Mouse (Mus musculus) kidney, adult 2 months (tissue): Measurements from ENCODE around the gene Herc4.

Experiments used
- CTCF ChIP-seq: fragments of 200-500 bp; conservative IDR thresholded peaks from 2 replicates; pipeline ENCODE4 v1.5.1; 2011; ENCODE audit warnings: low read depth, mild to moderate bottlenecking, control low read depth, low read length, moderate library complexity, mixed read lengths; ENCODE audit not compliant: insufficient read depth, insufficient read length
- POLR2A ChIP-seq: fragments of 200-500 bp; IDR thresholded peaks from one replicate; pipeline ENCODE4 v1.6.1; 2011; ENCODE audit warnings: low read depth, low read length, control low read depth

DNA sequence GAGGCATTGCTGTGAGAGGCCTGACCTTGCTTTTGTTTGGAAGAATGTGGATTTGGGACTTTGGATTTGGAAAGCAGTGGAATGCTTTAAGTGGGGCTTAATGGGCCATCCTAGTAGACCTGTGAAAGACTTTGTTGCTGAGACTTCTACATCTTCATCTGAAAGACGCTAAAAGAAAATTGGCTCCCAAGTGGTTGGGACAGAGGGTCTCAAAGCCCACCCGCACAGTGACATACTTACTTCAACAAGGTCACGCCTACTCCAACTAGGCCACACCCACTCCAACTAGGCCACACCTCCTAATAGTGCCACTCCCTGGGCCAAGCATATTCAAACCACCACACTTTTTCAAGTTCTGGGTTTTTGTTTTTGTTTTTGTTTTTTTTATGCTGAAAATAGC is 101.1 kb downstream of the Herc4 start:
- TF ChIP-seq POLR2A = no peak
- no peak for TF ChIP-seq CTCF
